9 mouse cellular contexts compared by ENCODE assay signal in genomic region chr17:47614018-47614417, GRCm38 (mm10). TPM values are rescaled to one million over a fixed set of nuclear protein-coding genes. Genes with fewer than 3 reads are reported as not detected.
DNase-seq lines count a peak whose midpoint lies in the region; ATAC-seq and TF ChIP-seq lines count a peak whose summit lies in the region.
"Had no signal": no experiment of that assay in that cellular context is flagged by ENCODE, and none has a peak within 500 bp of the region (broad histone marks: within the 10 kb centered on the region; RNA-seq: fewer than 3 reads in every experiment).

No protein-coding gene starts in this region.

- no peak overlapping the region for H3K9ac ChIP-seq in liver, embryonic 11.5 days (ENCODE audit: low read depth, low read length)
- H3K9ac ChIP-seq: embryonic facial prominence, embryonic 13.5 days had no signal

- WGBS in cerebellum, adult 2 months: 79% methylated on average over 1 of the region's 1 CpGs
- WGBS in liver, embryonic 11.5 days: 90% methylated on average over 1 of the region's 1 CpGs
- WGBS in embryonic facial prominence, embryonic 10.5 days: 88% methylated on average over 1 of the region's 1 CpGs

- no peak for TF ChIP-seq POLR2A in cerebellum, adult 2 months (IDR thresholded peaks at IDR 0.05; ENCODE audit: borderline replicate concordance, insufficient read depth, low read length)
- TF ChIP-seq POLR2A in cortical plate, adult 2 months (IDR thresholded peaks at IDR 0.05; ENCODE audit: extremely low read depth, insufficient read depth, low read length): no peak

- H3K4me3 ChIP-seq in cerebellum, adult 2 months (replicated peaks; ENCODE audit: insufficient read depth, low read depth, low read length): no peak overlapping the region
- H3K4me3 ChIP-seq in liver, embryonic 11.5 days (ENCODE audit: low read depth, low read length): no peak overlapping the region
- H3K4me3 ChIP-seq in cortical plate, adult 2 months (ENCODE audit: insufficient read depth, low read length): no peak overlapping the region
- no peak overlapping the region for H3K4me3 ChIP-seq in embryonic facial prominence, embryonic 10.5 days
- H3K4me3 ChIP-seq: embryonic facial prominence, embryonic 13.5 days had no signal

- no peaks in the 10 kb centered on the region for H3K9me3 ChIP-seq in liver, embryonic 11.5 days (ENCODE audit: control insufficient read depth, low read length)
- H3K9me3 ChIP-seq in embryonic facial prominence, embryonic 10.5 days: no peaks in the 10 kb centered on the region
- H3K9me3 ChIP-seq: embryonic facial prominence, embryonic 13.5 days had no signal

- H3K4me2 ChIP-seq in liver, embryonic 11.5 days: no peak overlapping the region
- H3K4me2 ChIP-seq: embryonic facial prominence, embryonic 13.5 days had no signal

- H3K27ac ChIP-seq in cerebellum, adult 2 months (ENCODE audit: insufficient read depth, low read length): no peak overlapping the region
- no peak overlapping the region for H3K27ac ChIP-seq in liver, embryonic 11.5 days (ENCODE audit: low read depth, low read length)
- no peak overlapping the region for H3K27ac ChIP-seq in cortical plate, adult 2 months (ENCODE audit: insufficient read depth, low read length)
- no peak overlapping the region for H3K27ac ChIP-seq in embryonic facial prominence, embryonic 10.5 days (replicated peaks)
- H3K27ac ChIP-seq: embryonic facial prominence, embryonic 13.5 days had no signal

- TF ChIP-seq CTCF in cerebellum, adult 2 months (IDR thresholded peaks at IDR 0.05; ENCODE audit: borderline replicate concordance, insufficient read depth, low read depth, low read length): peak; percentile 40; the same call in 1 of the 2 replicates
- TF ChIP-seq CTCF in cortical plate, adult 2 months (IDR thresholded peaks at IDR 0.05; ENCODE audit: extremely low read depth, insufficient read depth, low read length): peak; percentile 59

- peaks cover 14% of the 10 kb centered on the region for H3K4me1 ChIP-seq in cerebellum, adult 2 months (ENCODE audit: control insufficient read depth, insufficient read depth, low read length)
- peaks cover 47% of the 10 kb centered on the region for H3K4me1 ChIP-seq in liver, embryonic 11.5 days (replicated peaks; ENCODE audit: control insufficient read depth, insufficient read depth, low read length)
- peaks cover 5% of the 10 kb centered on the region for H3K4me1 ChIP-seq in cortical plate, adult 2 months (ENCODE audit: control insufficient read depth, insufficient read depth, low read length)
- peaks cover 22% of the 10 kb centered on the region for H3K4me1 ChIP-seq in embryonic facial prominence, embryonic 10.5 days

- ATAC-seq in cerebellum, adult (ENCODE audit: insufficient number of reproducible peaks, low FRiP score, low TSS enrichment): no peak
- ATAC-seq in liver, embryonic 11.5 days (replicated peaks; ENCODE audit: low FRiP score): no peak

- no peaks in the 10 kb centered on the region for H3K27me3 ChIP-seq in cerebellum, adult 2 months (ENCODE audit: control insufficient read depth, insufficient read depth, low read length)
- H3K27me3 ChIP-seq in liver, embryonic 11.5 days (replicated peaks; ENCODE audit: control insufficient read depth, insufficient read depth, low read length): no peaks in the 10 kb centered on the region
- no peaks in the 10 kb centered on the region for H3K27me3 ChIP-seq in embryonic facial prominence, embryonic 10.5 days (replicated peaks; ENCODE audit: low read depth, poor library complexity, severe bottlenecking)
- H3K27me3 ChIP-seq: embryonic facial prominence, embryonic 13.5 days had no signal

- H3K36me3 ChIP-seq in liver, embryonic 11.5 days (ENCODE audit: control insufficient read depth, insufficient read depth, low read length): peaks cover 24% of the 10 kb centered on the region; the same call in 1 of the 2 replicates
- H3K36me3 ChIP-seq in embryonic facial prominence, embryonic 10.5 days (replicated peaks): peaks cover 65% of the 10 kb centered on the region

- DNase-seq in cerebellum, adult 2 months: no peak
- DNase-seq in liver: peak; percentile 75
- no peak for DNase-seq in liver, embryonic 11.5 days (ENCODE audit: low spot score)
- DNase-seq in retina, postnatal 1 day: peak; percentile 21
- no peak for DNase-seq in frontal cortex, postnatal 25 days (ENCODE audit: low spot score in 2 of 2)
- DNase-seq in embryonic facial prominence, embryonic 10.5 days (ENCODE audit: low spot score): no peak

RNA-seq across cellular contexts. Expression of gene Gm20517, which starts 2.6 kb away (rescaled TPM):
- 1.7 and 2.1 TPM in 2 replicates for polyA plus RNA-seq in cerebellum, adult 2 months (2012; rRNA removed)
- 1.5 and 2.5 TPM in 2 replicates for polyA plus RNA-seq in liver, embryonic 11.5 days (2014; fragmentation: Nextera tagmentation; extraction: Ambion mirVana)
- 1.9 and 2.9 TPM in 2 replicates for polyA plus RNA-seq in cortical plate, adult 2 months (2012; rRNA removed)
- 1.6 and 2.4 TPM in 2 replicates for polyA plus RNA-seq in embryonic facial prominence, embryonic 10.5 days (2016; fragmentation: Nextera tagmentation; extraction: Ambion mirVana)

RNA-seq across cellular contexts. Expression of gene Med20, which starts 2.6 kb away (rescaled TPM):
- 43.7 and 47.1 TPM in 2 replicates for polyA plus RNA-seq in cerebellum, adult 2 months (2012; rRNA removed)
- 48.9 and 53.3 TPM in 2 replicates for polyA plus RNA-seq in liver, embryonic 11.5 days (2014; fragmentation: Nextera tagmentation; extraction: Ambion mirVana)
- polyA plus RNA-seq in cortical plate, adult 2 months (2012; rRNA removed): 32.6 and 34.0 TPM in 2 replicates
- polyA plus RNA-seq in embryonic facial prominence, embryonic 10.5 days (2016; fragmentation: Nextera tagmentation; extraction: Ambion mirVana): 46.7 and 48.9 TPM in 2 replicates

RNA-seq across cellular contexts. Expression of gene Bysl, which starts 2.7 kb away (rescaled TPM):
- polyA plus RNA-seq in cerebellum, adult 2 months (2012; rRNA removed): 13.6 and 14.9 TPM in 2 replicates
- 43.1 and 45.9 TPM in 2 replicates for polyA plus RNA-seq in liver, embryonic 11.5 days (2014; fragmentation: Nextera tagmentation; extraction: Ambion mirVana)
- 17.0 and 17.6 TPM in 2 replicates for polyA plus RNA-seq in cortical plate, adult 2 months (2012; rRNA removed)
- 43.8 and 44.7 TPM in 2 replicates for polyA plus RNA-seq in embryonic facial prominence, embryonic 10.5 days (2016; fragmentation: Nextera tagmentation; extraction: Ambion mirVana)

RNA-seq across cellular contexts. Expression of gene Usp49, which starts 16.5 kb away (rescaled TPM):
- polyA plus RNA-seq in cerebellum, adult 2 months (2012; rRNA removed): 11.1 and 11.2 TPM in 2 replicates
- polyA plus RNA-seq in liver, embryonic 11.5 days (2014; fragmentation: Nextera tagmentation; extraction: Ambion mirVana): 4.1 and 4.8 TPM in 2 replicates
- polyA plus RNA-seq in cortical plate, adult 2 months (2012; rRNA removed): 12.4 and 12.5 TPM in 2 replicates
- polyA plus RNA-seq in embryonic facial prominence, embryonic 10.5 days (2016; fragmentation: Nextera tagmentation; extraction: Ambion mirVana): 4.1 and 5.4 TPM in 2 replicates

Comparison
In these comparisons a context has a peak if more than half of its experiments do, and no peak if none do; other contexts are left out.
1. DNase-seq: peak in liver (single experiment) and retina, postnatal 1 day (single experiment); none in cerebellum, adult 2 months (0 of 2), liver, embryonic 11.5 days (single experiment), frontal cortex, postnatal 25 days (0 of 2) and embryonic facial prominence, embryonic 10.5 days (single experiment).